Mouse (Mus musculus): ENCODE measurements around the gene Kctd2. TPM values are rescaled to one million over a fixed set of nuclear protein-coding genes. Genes with fewer than 3 reads are reported as not detected.

Gene Kctd2
- polyA plus RNA-seq (2012; rRNA removed) = 51.5 and 51.6 TPM in 2 replicates

GRCm38 (mm10) chr11:115419531-115420237 is at the start of gene Kctd2, which contains the start of gene Atp5h:
TSS of gene Kctd2 (plus strand) at chr11:115420128.
TSS of gene Atp5h (minus strand) at chr11:115419962.

GRCm38 (mm10) chr11:115381743-115382539 is 38.0 kb upstream of the Kctd2 start, which contains the start of gene Cdr2l:
TSS of gene Cdr2l (plus strand) at chr11:115381916.

GRCm38 (mm10) chr11:115403338-115404124 is 16.4 kb upstream of the Kctd2 start, which contains the start of gene Mrpl58:
TSS of gene Mrpl58 (plus strand) at chr11:115403752.

GRCm38 (mm10) chr11:115439906-115440595 is 20.1 kb downstream of the Kctd2 start, which contains the start of gene Trim80:
TSS of gene Trim80 (plus strand) at chr11:115440545.

GRCm38 (mm10) chr11:115462243-115462891 is 42.4 kb downstream of the Kctd2 start, which contains the start of gene Slc16a5:
TSS of gene Slc16a5 (plus strand) at chr11:115462474.

GRCm38 (mm10) chr11:115475025-115475757 is 55.3 kb downstream of the Kctd2 start, which contains the start of gene Armc7:
TSS of gene Armc7 (plus strand) at chr11:115475667.

Other genes with a start within 250 kb of the Kctd2 start
- gene Tmem104, start 232.6 kb upstream of the Kctd2 start, polyA plus RNA-seq (2012; rRNA removed) = 5.6 and 6.9 TPM in 2 replicates
- 22.3 and 23.1 TPM in 2 replicates for gene Nat9, start 232.3 kb upstream of the Kctd2 start, polyA plus RNA-seq (2012; rRNA removed)
- 0.96 and 1.0 TPM in 2 replicates for gene Grin2c, start 152.9 kb upstream of the Kctd2 start, polyA plus RNA-seq (2012; rRNA removed)
- gene Fdxr, start 143.1 kb upstream of the Kctd2 start, polyA plus RNA-seq (2012; rRNA removed) = 26.5 and 29.2 TPM in 2 replicates
- gene Fads6, start 122.5 kb upstream of the Kctd2 start, polyA plus RNA-seq (2012; rRNA removed) = 1.8 and 2.4 TPM in 2 replicates
- 0.10 TPM in 2 replicates for gene Otop2, start 113.0 kb upstream of the Kctd2 start, polyA plus RNA-seq (2012; rRNA removed)
- gene Ush1g, start 98.1 kb upstream of the Kctd2 start, polyA plus RNA-seq (2012; rRNA removed) = 0.05 TPM in 2 replicates
- gene Otop3, start 85.4 kb upstream of the Kctd2 start, polyA plus RNA-seq (2012; rRNA removed) = 0.36 and 0.41 TPM in 2 replicates
- gene Hid1, start 52.4 kb upstream of the Kctd2 start, polyA plus RNA-seq (2012; rRNA removed) = 45.1 and 49.4 TPM in 2 replicates
- 34.8 and 35.1 TPM in 2 replicates for gene Cdr2l, start 38.2 kb upstream of the Kctd2 start, polyA plus RNA-seq (2012; rRNA removed)
- gene Mrpl58, start 16.4 kb upstream of the Kctd2 start, polyA plus RNA-seq (2012; rRNA removed) = 134 and 152 TPM in 2 replicates
- 497 and 500 TPM in 2 replicates for gene Atp5h, start 166 bp upstream of the Kctd2 start, polyA plus RNA-seq (2012; rRNA removed)
- 0.04 and 0.06 TPM in 2 replicates for gene Trim80, start 20.4 kb downstream of the Kctd2 start, polyA plus RNA-seq (2012; rRNA removed)
- 0.18 TPM in 1 of 2 replicates, not detected in the other for gene Slc16a5, start 42.3 kb downstream of the Kctd2 start, polyA plus RNA-seq (2012; rRNA removed)
- gene Armc7, start 55.5 kb downstream of the Kctd2 start, polyA plus RNA-seq (2012; rRNA removed) = 11.7 and 12.9 TPM in 2 replicates
- 80.7 and 82.5 TPM in 2 replicates for gene Nt5c, start 71.7 kb downstream of the Kctd2 start, polyA plus RNA-seq (2012; rRNA removed)
- 1,013 and 1,226 TPM in 2 replicates for gene Jpt1, start 94.3 kb downstream of the Kctd2 start, polyA plus RNA-seq (2012; rRNA removed)
- gene Sumo2, start 116.1 kb downstream of the Kctd2 start, polyA plus RNA-seq (2012; rRNA removed) = 662 and 802 TPM in 2 replicates
- 151 and 152 TPM in 2 replicates for gene Nup85, start 144.3 kb downstream of the Kctd2 start, polyA plus RNA-seq (2012; rRNA removed)
- 39.4 and 39.7 TPM in 2 replicates for gene Mrps7, start 183.8 kb downstream of the Kctd2 start, polyA plus RNA-seq (2012; rRNA removed)
- gene Gga3, start 183.9 kb downstream of the Kctd2 start, polyA plus RNA-seq (2012; rRNA removed) = 48.1 and 53.0 TPM in 2 replicates
- gene Mif4gd, start 192.8 kb downstream of the Kctd2 start, polyA plus RNA-seq (2012; rRNA removed) = 19.2 and 23.0 TPM in 2 replicates
- 53.5 and 57.1 TPM in 2 replicates for gene Slc25a19, start 208.2 kb downstream of the Kctd2 start, polyA plus RNA-seq (2012; rRNA removed)